Mouse (Mus musculus) kidney, adult 18-20 months (tissue): ENCODE results near the gene Clasp1.
"Not testable (repeated sequence)": the region's sequence is repeated elsewhere in the genome, so short reads cannot be mapped to it uniquely, and the experiment has no call there.

ENCODE experiments used
- DNase-seq: peaks from one replicate; pipeline ENCODE4 v3.0.0; 2021

Gene Clasp1

DNA sequence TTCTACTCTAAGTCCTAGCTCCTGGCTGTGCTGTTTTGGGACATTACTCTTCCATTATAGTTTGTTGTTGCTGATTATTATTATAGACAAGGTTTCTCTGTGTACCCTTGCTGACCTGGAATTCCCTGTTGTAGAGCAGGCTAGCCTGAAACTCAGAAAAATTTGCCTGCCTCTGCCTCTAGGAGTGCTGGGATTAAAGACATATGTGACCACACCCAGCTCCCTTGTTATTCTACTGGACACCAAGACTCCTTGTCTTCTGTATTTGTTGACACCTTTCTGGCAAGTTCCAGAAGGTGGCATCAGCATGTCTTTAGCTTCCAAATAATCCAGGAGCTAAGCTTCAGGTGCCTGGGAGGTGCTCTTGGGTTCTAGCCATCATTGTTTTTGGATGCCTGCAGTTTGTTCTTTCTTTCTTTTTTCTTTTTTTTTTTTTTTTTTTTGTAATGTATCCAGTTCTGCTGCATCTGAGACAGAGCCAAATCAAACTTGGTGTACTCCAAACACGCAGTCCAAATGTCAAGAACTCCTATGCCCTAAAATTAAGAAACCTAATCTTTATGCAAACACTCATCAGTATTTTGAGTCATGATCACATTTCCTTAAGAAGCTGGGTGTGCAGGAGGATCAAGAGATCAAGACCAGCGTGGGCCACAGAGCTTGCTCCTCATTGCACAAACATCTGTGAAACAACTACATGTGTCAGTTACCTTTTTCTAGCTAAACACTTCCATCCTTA lies 208.8 kb downstream of the Clasp1 start:
- DNase-seq: no peak

DNA sequence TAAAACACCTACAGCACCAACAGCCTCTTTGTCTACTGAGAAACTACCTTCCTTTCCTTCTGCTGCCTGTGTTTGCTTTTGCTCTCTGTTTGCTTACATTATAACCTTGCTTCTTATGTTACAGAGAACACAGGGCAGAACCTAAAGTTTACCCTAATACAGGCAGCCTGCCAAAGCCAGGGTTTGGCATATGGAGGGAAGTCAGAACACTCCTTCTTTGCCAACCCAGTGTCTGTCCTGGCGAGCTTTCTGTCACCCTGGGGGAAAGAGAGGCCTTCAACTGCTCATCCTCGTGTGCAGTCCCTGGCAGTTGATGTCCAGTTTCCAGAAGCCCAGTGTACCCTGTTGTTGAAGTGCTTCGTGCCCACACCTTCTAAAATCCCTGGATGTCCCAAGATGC lies 209.5 kb downstream of the Clasp1 start:
- no peak for DNase-seq

- peak; percentile 61 for DNase-seq
These were observed 224.8 kb downstream of the Clasp1 start for GRCm38 (mm10) chr1:118613631-118614183.

GRCm38 (mm10) chr1:118621055-118621454 lies 232.2 kb downstream of the Clasp1 start:
- not testable (repeated sequence) for DNase-seq

DNA sequence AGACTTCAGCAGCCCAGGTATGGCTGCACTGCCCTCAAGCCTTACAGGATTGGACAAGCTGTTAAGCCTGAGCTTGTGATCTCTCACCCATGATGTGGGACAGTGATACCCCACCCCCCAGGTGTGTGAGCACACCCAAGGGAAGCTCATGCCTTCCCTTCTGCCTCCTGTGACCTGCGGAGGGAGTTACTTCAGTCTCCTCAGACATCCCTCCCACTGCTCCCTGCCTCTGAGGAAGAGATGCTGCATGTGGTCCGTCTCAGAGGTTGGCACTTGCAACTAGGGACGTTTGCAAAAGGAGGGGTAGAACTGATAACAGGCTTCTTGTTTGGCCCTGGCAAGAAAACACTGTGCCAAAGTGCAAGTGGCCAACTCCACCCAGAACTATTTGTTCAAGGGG lies 234.0 kb downstream of the Clasp1 start:
- no peak for DNase-seq

- no peak for DNase-seq
These were observed 236.6 kb downstream of the Clasp1 start for GRCm38 (mm10) chr1:118625461-118625860.

GRCm38 (mm10) chr1:118625921-118626320 lies 237.1 kb downstream of the Clasp1 start:
- DNase-seq: no peak

DNA sequence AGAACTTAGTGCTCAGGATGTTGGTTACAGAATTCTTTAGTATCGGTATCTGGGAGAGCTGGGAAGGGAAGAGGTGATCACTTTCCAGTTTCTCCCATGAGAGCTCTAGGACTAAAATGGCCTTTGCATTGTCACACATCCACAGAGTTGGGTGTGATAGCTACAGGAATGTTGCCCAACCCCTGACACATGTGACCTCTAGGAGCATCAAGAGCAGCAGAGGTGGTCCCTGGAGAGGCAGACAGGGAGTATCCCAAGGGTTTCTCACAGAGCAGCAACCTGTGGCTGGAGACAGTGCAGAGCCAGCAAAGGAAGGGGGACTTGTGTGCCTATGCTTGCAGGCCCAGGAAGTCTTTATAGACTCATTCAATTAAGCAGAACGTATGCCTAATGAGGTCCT lies 237.6 kb downstream of the Clasp1 start:
- DNase-seq: no peak

GRCm38 (mm10) chr1:118627781-118628464 lies 239.1 kb downstream of the Clasp1 start, which contains the start of gene Tfcp2l1:
Tfcp2l1 (plus strand) TSS chr1:118627945.
- peak; percentile 96 for DNase-seq

DNA sequence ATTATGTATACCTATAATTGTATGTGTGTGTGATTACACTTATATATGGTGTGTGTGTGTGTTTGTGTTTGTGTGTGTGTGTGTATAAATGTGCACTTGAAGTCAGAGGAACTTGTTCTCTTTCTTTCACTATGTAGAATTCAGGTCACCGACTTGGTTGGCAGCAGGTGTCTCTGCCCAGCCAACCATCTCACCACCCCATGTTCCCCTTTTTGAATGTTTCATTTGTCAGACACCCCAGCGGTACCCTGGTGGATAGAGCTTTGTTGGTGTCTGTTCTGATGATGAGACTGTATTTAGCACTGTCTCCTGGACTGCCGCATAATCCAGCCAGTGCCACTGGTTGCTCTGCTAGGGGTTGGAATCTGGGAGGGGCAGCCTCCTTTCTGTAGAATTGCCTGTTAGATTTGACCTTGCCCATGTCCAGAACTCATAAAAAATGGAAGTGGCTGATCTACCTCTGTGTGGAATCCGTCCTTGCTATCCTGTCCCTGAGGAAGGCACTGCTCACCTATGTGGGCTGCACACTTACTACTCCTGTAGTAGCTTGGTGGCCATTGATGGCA lies 244.6 kb downstream of the Clasp1 start:
- DNase-seq: no peak

DNA sequence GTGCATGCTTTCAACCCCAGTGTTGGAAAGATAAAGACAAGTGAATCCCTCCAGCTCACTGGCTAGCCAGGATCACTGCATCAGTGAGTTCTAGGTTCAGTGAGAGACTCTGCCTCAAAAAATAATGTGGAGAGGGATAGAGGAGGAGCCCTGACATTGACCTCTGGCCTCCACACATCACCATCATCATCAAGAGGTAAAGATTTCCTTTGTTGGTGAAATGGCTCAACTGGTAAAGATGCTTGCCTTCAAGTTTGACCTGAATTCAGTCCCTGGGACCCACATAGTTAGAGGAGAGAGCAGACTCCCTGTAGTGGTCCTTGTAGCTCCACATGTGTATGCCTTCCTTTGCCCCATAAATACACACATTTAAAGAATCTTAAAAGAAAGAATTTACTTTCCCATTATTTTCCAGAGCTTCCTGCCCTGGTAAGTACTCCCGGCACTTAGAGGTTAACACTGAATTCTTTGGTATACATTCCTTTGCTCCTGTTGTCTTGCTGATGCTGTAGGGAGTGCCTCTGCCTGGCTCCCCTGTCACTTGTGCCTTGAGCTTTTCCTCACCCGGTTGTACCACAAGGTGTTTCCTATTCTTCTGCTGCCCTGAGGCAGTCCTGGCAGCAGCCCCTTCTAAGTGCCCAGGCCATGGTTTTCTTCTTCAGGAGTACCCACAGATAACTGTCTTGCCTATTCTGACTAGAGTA lies 253.6 kb downstream of the Clasp1 start:
- no peak for DNase-seq

GRCm38 (mm10) chr1:118643138-118643979 lies 254.5 kb downstream of the Clasp1 start:
- DNase-seq: peak; percentile 72

DNA sequence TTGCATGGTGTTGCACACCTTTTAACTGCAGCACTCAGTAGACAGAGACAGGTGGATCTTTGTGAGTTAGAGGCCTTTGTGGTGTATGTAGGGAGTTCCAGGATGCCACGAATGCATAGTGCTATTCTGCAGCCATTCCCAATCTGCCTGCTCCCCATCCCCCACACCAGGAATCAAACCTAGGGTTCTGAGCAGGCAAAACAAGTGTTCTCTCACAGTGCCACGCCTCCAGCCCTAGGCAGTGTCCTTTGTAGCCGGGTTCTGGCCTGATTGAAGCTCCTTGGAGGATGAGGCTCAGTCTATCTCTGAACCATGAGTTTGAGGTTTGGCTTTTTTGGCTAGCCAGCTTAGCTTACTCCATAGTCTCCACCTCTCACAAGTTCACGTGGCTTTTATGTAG lies 256.8 kb downstream of the Clasp1 start:
- no peak for DNase-seq

GRCm38 (mm10) chr1:118648015-118648414 lies 259.2 kb downstream of the Clasp1 start:
- peak; percentile 49 for DNase-seq

DNA sequence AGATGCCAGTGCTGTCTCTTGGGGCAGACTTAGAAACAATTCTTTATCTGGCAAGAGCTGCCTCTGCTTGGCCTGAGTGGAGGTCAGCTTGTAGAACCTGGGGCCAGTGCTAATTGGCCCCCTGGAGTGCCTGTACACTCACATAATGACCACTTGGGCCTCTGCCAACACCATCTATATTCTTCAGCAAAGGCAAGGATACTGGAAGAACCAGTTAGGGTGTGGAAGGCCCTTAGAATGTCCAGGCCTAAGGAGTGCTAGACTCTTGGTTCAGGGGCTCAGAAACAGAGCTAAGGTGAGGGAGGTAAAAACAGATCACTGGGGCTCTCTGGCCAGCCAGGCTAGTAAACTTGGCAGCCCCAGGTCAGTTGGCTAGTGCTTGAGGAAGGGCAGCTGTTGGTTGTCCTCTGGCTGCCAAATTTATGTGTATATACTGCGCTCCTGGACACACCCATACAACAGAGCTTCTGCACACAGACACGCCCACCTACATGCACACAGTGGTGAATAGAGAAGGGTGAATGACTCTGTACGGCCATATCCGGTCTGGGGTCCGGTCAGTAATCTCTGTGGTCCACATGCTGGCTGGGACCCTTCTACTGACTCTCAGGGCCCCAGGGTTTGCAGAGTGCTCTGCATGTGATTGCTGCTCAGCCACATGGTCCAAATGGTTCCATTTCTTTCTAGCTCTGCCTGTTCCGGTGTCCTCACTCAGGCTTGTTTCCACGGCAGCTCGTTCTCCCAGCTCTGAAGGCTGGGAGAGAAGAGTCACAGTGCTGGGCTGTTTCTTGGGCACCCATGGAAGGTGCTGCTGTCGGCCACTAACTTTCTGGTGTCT lies 261.3 kb downstream of the Clasp1 start:
- peak; percentile 50 for DNase-seq

DNA sequence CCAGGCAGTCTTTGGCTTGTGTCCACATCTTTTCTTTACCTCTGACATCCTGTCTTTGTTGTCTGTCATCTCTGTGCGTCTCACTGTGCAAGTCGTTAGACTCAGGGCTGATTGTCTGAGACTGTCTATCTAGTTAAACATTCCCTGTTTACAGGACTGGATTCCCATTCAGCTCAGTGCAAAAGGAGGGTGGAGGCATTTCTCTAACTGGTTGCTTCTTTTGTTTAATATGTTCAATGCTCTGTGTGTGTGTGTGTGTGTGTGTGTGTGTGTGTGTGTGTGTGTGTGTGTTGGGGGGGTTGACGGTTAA lies 261.9 kb downstream of the Clasp1 start:
- no peak for DNase-seq

DNA sequence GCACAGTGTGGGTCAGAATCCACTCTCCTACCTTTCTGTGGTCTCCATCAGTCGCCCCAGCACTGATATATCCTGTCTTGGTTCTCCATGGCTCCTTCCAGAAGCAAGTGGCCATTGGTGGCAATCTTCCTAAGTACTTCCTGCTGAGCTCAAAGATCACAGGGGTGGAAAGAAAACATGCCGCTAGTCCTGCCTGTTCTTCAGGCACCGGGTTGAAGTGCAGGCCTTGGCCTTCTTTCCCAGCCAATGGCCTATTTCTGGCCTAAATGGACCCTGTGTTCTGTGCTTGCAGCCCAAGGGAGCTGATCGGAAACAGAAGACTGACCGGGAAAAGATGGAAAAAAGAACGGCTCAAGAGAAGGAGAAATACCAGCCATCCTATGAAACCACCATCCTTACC lies 269.9 kb downstream of the Clasp1 start:
- DNase-seq: no peak

GRCm38 (mm10) chr1:118660880-118661465 lies 272.1 kb downstream of the Clasp1 start:
- DNase-seq: peak; percentile 57
